Mouse (Mus musculus): Measurements from ENCODE around the gene Irx4.

- TF ChIP-seq POLR2A (IDR thresholded peaks at IDR 0.05; ENCODE audit: extremely low read depth, insufficient read depth, low read length) (no peak), CTCF (IDR thresholded peaks at IDR 0.05; ENCODE audit: extremely low read depth, insufficient read depth, low read length) (no peak)
Observed at GRCm38 (mm10) chr13:73306085-73306410, 45.8 kb downstream of the Irx4 start.

All from cortical plate, adult 2 months (tissue).